Mouse (Mus musculus) liver, adult (tissue): ENCODE data around the gene Gpam.

Experiments used
- GATA4 ChIP-seq: IDR thresholded peaks from 2 replicates; pipeline ENCODE4 v1.6.1; 2014; ENCODE audit warnings: mild to moderate bottlenecking, low read length; ENCODE audit not compliant: insufficient replicate concordance

The Gpam gene

GRCm38 (mm10) chr19:55098409-55099183 lies 28.4 kb downstream of the Gpam start:
- TF ChIP-seq GATA4: no peak

- TF ChIP-seq GATA4: no peak
These were observed 29.6 kb downstream of the Gpam start for GRCm38 (mm10) chr19:55097396-55097967.

DNA sequence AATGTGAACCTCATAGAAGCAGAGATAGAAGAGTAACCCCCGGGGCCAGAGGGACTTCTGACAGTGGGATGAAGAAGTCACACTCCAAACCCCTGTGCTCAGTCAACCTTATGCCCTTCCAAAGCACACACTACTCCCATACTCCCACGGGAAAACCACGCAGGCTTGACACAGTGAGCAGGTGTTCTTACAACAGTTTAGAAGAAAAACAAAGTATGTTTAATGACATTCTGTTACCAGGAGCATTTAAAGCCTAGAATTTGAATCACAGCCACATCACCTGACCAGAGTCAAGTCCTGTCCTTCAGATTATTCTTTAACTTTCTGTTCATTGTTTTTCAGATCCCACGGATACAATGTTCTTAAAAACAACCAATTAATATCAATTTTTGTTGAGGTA lies 30.4 kb downstream of the Gpam start:
- no peak for TF ChIP-seq GATA4

- TF ChIP-seq GATA4: no peak
These were observed 31.5 kb downstream of the Gpam start for GRCm38 (mm10) chr19:55095547-55095946.

GRCm38 (mm10) chr19:55091602-55092413 lies 35.2 kb downstream of the Gpam start:
- TF ChIP-seq GATA4: no peak

- no peak for TF ChIP-seq GATA4
These were observed 36.2 kb downstream of the Gpam start for GRCm38 (mm10) chr19:55090885-55091284.

GRCm38 (mm10) chr19:55090142-55090541 lies 36.9 kb downstream of the Gpam start:
- TF ChIP-seq GATA4: no peak

DNA sequence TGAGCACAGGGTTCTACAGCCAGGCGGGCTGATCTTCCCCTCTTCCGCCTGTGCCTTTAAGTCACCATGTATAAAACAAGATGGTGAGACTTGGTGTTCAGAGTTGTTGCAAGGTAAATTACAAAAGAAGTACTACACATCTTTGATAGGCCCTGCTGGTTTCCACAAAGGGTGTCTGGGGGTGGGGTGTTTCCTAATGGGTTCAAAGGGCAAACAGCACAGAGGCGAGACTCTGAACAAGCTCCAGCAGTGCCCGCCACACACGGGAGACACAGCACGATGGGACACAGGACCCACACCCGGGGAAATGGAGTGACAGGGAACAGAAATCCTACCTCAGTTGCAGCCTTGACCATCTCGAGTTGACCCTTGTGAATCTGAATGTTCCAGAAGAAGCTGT lies 39.3 kb downstream of the Gpam start:
- TF ChIP-seq GATA4: no peak

GRCm38 (mm10) chr19:55085857-55086185 lies 41.2 kb downstream of the Gpam start:
- TF ChIP-seq GATA4: no peak

- TF ChIP-seq GATA4: no peak
These were observed 41.8 kb downstream of the Gpam start for GRCm38 (mm10) chr19:55084971-55085856.

- TF ChIP-seq GATA4: no peak
These were observed 50.2 kb downstream of the Gpam start for GRCm38 (mm10) chr19:55076822-55077221.

- TF ChIP-seq GATA4: no peak
These were observed 54.0 kb downstream of the Gpam start for GRCm38 (mm10) chr19:55073004-55073403.

DNA sequence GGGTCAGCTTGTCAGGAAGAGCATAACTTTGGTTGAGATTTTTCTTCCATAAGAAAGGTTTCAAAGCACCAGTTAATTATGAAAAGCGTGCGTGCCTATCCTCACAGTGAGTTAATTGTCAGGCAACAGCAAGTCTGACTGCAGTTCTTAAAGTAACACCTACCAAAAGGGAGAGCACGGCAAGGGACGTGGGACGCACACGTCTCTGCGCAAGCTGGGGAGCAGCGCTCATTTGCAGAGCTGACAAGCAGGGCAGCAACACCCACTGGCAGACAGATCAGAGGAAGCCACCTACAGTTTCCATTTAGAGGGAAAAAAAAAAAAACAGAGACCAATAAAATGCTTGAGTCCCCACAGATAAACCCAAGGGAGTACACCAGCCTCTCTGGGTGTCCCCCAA lies 58.0 kb downstream of the Gpam start:
- TF ChIP-seq GATA4: no peak

- TF ChIP-seq GATA4: no peak
These were observed 63.8 kb downstream of the Gpam start for GRCm38 (mm10) chr19:55063272-55063671.

- TF ChIP-seq GATA4: no peak
These were observed 64.5 kb downstream of the Gpam start for GRCm38 (mm10) chr19:55062501-55062900.
